Mouse (Mus musculus) ES-Bruce4 (cell line): ENCODE measurements at regions not wholly inside any gene's neighbourhood (a gene's known extent, or its start where the extent isn't known, plus 50 kb on each side); places are given as distances from the start of the nearest gene placed in this dataset.

Source experiments
- H3K27ac ChIP-seq: 2 replicates; pipeline ENCODE4 v1.5.1; 2012; ENCODE audit warnings: low read length, inconsistent platforms; ENCODE audit not compliant: insufficient read depth
- H3K27me3 ChIP-seq: 2 replicates; pipeline ENCODE4 v1.6.1; 2012; ENCODE audit warnings: mild to moderate bottlenecking, low read length, inconsistent platforms; ENCODE audit not compliant: control insufficient read depth, poor library complexity, insufficient read depth, severe bottlenecking
- H3K36me3 ChIP-seq: 2 replicates; pipeline ENCODE4 v1.6.1; 2012; ENCODE audit warnings: inconsistent platforms, mild to moderate bottlenecking, low read length, moderate library complexity; ENCODE audit not compliant: control insufficient read depth, poor library complexity, insufficient read depth, severe bottlenecking
- H3K4me1 ChIP-seq: one replicate; pipeline ENCODE4 v1.8.1; 2011; ENCODE audit warnings: low read length; ENCODE audit not compliant: control insufficient read depth, insufficient read depth
- H3K4me3 ChIP-seq: 2 replicates; pipeline ENCODE4 v1.5.1; 2011; ENCODE audit warnings: low read depth, mild to moderate bottlenecking, low read length
- H3K9ac ChIP-seq: 2 replicates; pipeline ENCODE4 v1.6.1; 2012; ENCODE audit warnings: low read depth, mild to moderate bottlenecking, inconsistent platforms; ENCODE audit not compliant: poor library complexity, severe bottlenecking
- H3K9me3 ChIP-seq: replicated peaks from 2 replicates; pipeline ENCODE4 v1.6.1; 2012; ENCODE audit warnings: mild to moderate bottlenecking, low read length, inconsistent platforms; ENCODE audit not compliant: control insufficient read depth, poor library complexity, insufficient read depth, severe bottlenecking
- CTCF ChIP-seq: IDR thresholded peaks from one replicate; pipeline ENCODE4 v1.8.1; 2011; ENCODE audit warnings: low read depth, low read length
- EP300 ChIP-seq: IDR thresholded peaks from 2 replicates; pipeline ENCODE4 v1.6.1; 2011; ENCODE audit warnings: low read depth, low read length; ENCODE audit not compliant: insufficient read depth
- POLR2A ChIP-seq: IDR thresholded peaks from one replicate; pipeline ENCODE4 v1.8.1; 2011; ENCODE audit warnings: low read length; ENCODE audit not compliant: insufficient read depth

GRCm38 (mm10) chr3:52894812-52895211 is 122.2 kb downstream of the Cog6 start:
- H3K4me3 ChIP-seq, result no peak overlapping the region
- H3K27me3 ChIP-seq, result no peaks in the 10 kb centered on the region
- H3K36me3 ChIP-seq, result no peaks in the 10 kb centered on the region
- H3K9ac ChIP-seq, result no peak overlapping the region
- no peaks in the 10 kb centered on the region for H3K9me3 ChIP-seq
- no peaks in the 10 kb centered on the region for H3K4me1 ChIP-seq
- no peak overlapping the region for H3K27ac ChIP-seq
- TF ChIP-seq CTCF, result no peak
- TF ChIP-seq EP300, result no peak
- no peak for TF ChIP-seq POLR2A

DNA sequence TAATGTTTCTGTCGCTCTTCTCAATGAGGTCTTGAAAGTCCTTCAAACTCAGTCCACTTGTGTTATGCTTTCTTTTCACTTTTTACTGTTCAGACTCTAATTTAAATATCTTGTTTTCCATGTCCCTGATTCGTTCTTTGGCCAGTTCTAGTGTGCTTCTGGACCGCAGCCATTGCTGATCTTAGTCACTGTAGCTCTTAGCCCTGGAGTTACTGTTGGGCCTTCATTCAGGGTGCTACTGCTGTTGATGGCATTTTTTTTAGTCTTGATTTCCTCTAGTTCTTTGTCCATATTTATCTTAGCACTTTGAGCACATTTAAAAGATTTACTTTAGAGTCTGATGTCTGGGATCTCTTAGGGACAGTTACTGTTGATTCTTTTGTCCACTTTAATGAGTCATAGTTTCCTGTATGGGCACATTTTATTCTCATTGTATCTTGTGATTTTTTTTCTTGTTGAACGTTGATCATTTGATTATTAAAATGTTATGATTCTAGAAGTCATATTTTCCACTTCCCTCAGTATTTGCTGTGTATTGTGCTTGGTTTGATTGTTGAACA is 127.8 kb downstream of the Cog6 start:
- Histone ChIP-seq H3K27ac (no peak overlapping the region), H3K4me1 (no peaks in the 10 kb centered on the region), H3K9ac (no peak overlapping the region), H3K27me3 (no peaks in the 10 kb centered on the region), H3K36me3 (no peaks in the 10 kb centered on the region), H3K4me3 (no peak overlapping the region), H3K9me3 (no peaks in the 10 kb centered on the region)
- TF ChIP-seq EP300, result no peak
- no peak for TF ChIP-seq POLR2A
- no peak for TF ChIP-seq CTCF

GRCm38 (mm10) chr3:52881981-52882380 is 135.1 kb downstream of the Cog6 start:
- no peak for TF ChIP-seq POLR2A
- TF ChIP-seq CTCF, result no peak
- TF ChIP-seq EP300, result no peak
- Histone ChIP-seq H3K9me3 (no peaks in the 10 kb centered on the region), H3K27ac (no peak overlapping the region), H3K36me3 (no peaks in the 10 kb centered on the region), H3K4me1 (no peaks in the 10 kb centered on the region), H3K9ac (no peak overlapping the region), H3K4me3 (no peak overlapping the region), H3K27me3 (no peaks in the 10 kb centered on the region; the same call in 1 of the 2 replicates)

GRCm38 (mm10) chr3:52881139-52881538 is 135.9 kb downstream of the Cog6 start:
- H3K4me1 ChIP-seq, result no peaks in the 10 kb centered on the region

DNA sequence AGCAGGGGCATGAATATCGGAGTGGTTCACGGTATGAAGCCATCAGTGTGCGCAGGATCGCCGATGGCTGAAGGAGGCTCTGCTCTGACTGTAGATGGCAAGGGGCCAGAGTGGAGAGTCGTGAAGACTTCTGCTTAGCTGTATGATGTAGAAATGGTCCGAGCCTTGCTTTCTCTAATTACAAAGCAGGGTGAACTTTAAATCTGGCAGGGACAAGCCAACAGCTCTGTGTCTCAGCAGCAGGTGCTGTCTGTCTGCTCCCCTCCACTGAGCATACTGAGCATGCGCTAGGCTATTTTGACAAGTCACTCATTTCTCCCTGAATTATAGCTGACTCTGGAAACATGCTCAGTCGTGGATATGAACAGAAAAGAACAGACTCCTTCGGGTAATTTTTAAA is 137.3 kb downstream of the Cog6 start:
- no peaks in the 10 kb centered on the region for H3K36me3 ChIP-seq
- H3K9me3 ChIP-seq, result no peaks in the 10 kb centered on the region
- no peak overlapping the region for H3K27ac ChIP-seq
- TF ChIP-seq POLR2A (no peak), CTCF (no peak), EP300 (no peak)
- H3K4me1 ChIP-seq, result no peaks in the 10 kb centered on the region
- H3K27me3 ChIP-seq, result no peaks in the 10 kb centered on the region; the same call in 1 of the 2 replicates
- no peak overlapping the region for H3K4me3 ChIP-seq
- no peak overlapping the region for H3K9ac ChIP-seq

More at GRCm38 (mm10) chr3:52881139-52881538, 135.9 kb downstream of the Cog6 start:
- H3K9me3 ChIP-seq, result no peaks in the 10 kb centered on the region
- H3K4me3 ChIP-seq, result no peak overlapping the region
- no peaks in the 10 kb centered on the region; the same call in 1 of the 2 replicates for H3K27me3 ChIP-seq
- no peak for TF ChIP-seq POLR2A
- TF ChIP-seq CTCF, result no peak
- TF ChIP-seq EP300, result no peak
- H3K36me3 ChIP-seq, result no peaks in the 10 kb centered on the region
- H3K27ac ChIP-seq, result no peak overlapping the region
- H3K9ac ChIP-seq, result no peak overlapping the region

DNA sequence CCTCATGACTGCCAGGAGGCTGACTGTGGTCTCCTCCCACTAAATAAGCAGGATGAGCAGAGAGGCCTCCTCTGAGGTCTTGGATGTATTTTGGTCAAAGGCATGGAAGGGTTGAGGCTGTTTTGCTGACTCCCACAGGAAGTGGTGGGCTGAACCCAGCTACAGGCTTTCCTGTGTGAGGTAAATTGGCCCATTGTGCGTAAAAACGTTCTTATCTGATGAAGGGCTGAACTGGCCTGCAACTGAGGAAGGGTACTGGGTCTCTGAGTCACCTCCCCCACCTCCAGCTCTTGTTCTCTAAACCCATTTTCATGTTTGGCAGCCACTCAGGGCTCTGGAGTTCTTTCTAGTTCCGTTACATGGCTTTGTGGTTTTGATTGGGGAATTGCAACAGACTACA is 138.7 kb downstream of the Cog6 start:
- Histone ChIP-seq H3K27me3 (no peaks in the 10 kb centered on the region; the same call in 1 of the 2 replicates), H3K9ac (no peak overlapping the region), H3K36me3 (no peaks in the 10 kb centered on the region), H3K27ac (no peak overlapping the region), H3K9me3 (no peaks in the 10 kb centered on the region), H3K4me3 (no peak overlapping the region), H3K4me1 (no peaks in the 10 kb centered on the region)
- TF ChIP-seq EP300, result no peak
- no peak for TF ChIP-seq POLR2A
- no peak for TF ChIP-seq CTCF
